Mouse (Mus musculus) cerebellum, adult 11-12 months (tissue): ENCODE measurements around the gene Camta1.
"Not testable (repeated sequence)": the region's sequence is repeated elsewhere in the genome, so short reads cannot be mapped to it uniquely, and the experiment has no call there.

Source experiments
- DNase-seq: peaks from one replicate; pipeline ENCODE4 v3.0.0; 2022

Camta1 gene

DNA sequence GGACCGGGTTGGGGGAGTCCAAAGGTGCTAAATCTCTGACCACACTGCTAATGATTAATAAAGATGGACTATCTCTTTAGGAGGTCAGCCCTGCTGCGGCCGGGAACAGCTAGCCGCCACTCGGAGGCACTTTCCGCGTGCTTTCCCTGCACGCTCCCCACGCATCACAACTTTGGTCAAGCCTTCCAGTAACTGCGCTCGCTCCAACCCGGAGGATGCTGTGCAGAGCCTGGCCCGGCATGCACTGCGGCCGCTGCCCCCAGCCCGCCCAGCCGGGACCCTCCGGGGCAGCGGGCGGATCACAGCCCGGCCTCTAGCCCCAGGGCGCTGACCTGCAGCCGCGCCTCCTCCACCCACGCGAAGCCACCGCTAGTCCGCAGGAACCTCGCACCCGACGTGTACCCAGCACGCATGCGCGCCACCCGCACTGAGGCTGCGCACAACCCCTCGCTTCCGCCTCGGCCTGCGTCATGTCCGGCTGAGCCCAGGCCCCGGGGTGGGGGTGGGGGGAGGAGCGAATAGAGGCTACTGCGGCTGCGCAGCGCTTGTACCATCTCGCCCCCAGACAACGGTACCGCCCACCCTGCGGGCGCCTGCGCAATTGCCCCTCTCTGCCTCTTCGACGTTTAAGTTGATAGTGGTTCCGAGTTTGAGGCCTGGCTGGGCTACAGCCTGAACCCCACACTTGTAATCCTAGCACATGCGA, 952.1 kb downstream of the Camta1 start:
- peak; percentile 99 for DNase-seq

DNA sequence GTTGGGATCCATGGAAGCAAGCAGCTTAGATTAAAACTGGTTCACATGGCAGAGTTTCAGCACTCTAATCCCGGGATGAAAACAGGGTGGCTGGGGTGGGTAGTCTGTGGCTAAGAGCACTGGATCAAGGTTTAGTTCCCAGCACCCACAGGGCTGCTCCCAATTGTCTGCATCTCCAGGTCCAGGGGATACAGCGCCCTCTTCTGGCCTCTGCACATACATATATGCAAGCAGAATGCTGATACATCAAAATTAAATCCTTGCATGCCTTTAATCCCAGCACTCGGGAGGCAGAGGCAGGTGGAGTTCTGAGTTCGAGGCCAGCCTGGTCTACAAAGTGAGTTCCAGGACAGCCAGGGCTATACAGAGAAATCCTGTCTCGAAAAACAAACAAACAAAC, 953.2 kb downstream of the Camta1 start:
- DNase-seq = peak; percentile 42

DNA sequence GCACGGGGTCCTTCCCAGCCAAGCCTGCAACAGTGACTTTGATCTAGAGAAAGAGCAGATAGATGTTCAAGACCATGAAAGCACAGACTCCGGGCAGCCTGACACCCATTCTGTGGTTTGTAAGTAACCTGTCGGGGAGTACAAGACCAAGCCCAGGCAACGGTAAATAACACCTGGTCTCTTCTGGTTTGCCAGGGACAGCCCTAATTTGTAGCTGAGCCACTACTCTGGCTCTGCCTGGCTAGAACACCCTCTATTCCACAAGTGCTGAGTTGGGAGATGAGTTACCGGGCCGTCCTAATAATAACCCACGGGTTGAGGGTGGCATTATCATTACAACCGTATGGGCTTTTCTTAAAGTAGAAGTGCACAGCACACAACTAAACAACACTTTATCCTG, 954.6 kb downstream of the Camta1 start:
- peak; percentile 10 for DNase-seq

DNA sequence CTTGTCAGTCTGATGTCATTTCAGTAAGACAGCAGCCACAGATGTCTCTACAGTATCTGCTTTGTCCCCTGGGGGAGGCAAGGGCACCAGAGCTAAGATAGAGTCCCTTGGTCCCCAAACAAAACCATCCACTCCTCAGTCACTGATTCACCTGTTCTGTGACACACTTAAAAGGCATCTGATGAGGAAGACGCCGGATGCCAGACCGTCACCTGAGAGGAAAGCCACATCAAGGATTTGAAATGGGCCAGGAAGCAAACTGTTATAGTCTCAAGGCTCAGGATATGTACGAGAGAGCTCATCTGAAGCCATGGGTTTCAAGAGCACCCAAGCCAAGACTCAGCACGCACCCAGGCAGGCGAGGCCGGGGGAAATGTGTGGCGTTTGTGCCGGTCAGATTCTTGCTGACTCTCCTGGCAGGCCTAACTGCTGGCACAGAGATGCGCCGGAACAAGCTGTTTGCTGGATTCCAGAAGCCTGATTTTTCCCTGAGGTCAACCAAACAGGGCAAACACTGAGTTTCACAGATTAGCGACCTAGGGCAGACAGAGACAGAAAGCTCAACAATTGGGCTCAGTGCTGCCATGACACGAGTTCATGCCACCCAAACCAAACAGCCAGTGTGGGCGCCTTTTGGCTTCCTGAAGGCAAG, 958.5 kb downstream of the Camta1 start:
- DNase-seq = no peak

- DNase-seq = no peak
These were observed 959.6 kb downstream of the Camta1 start for GRCm38 (mm10) chr4:150902062-150902461.

- peak; percentile 62 for DNase-seq
These were observed 960.0 kb downstream of the Camta1 start for GRCm38 (mm10) chr4:150901651-150902050.

GRCm38 (mm10) chr4:150900486-150900885, 961.2 kb downstream of the Camta1 start:
- DNase-seq = no peak

- peak; percentile 23 for DNase-seq
These were observed 962.8 kb downstream of the Camta1 start for GRCm38 (mm10) chr4:150898716-150899365.

DNA sequence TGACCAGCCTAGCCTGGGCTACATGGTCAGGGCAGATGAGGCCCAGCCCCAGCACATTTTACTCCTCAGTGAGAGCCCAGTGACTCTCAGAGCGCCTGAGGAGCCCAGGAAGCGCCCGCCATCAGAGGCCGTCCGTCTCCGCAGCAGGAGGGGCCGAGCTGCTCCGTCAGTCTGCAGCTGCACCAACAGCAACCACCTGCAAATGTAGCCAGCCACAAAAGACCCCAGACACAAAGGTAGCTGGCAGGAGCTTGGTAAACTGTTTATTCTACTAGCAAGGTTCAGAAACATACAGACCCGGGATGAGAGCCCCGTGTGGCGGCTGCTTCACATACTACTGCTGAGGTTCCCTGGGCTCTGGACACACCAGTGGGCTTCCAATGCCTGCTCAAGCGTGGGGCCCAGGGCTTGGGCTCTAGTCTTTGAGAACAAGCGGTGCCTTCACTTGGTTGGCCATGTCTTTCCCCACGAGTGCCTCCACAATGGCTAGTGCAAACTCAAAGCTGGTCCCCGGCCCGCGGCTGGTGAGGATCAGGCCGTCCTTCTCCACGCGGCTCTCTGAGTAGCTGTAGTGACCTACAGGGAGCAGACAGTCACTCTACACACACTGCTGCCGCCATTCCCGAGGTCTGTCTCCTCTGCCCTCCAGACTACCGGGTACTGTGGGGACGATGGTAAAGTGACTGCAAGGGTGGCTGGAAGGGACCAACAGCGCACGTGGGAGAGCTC, 964.6 kb downstream of the Camta1 start:
- DNase-seq = no peak

DNA sequence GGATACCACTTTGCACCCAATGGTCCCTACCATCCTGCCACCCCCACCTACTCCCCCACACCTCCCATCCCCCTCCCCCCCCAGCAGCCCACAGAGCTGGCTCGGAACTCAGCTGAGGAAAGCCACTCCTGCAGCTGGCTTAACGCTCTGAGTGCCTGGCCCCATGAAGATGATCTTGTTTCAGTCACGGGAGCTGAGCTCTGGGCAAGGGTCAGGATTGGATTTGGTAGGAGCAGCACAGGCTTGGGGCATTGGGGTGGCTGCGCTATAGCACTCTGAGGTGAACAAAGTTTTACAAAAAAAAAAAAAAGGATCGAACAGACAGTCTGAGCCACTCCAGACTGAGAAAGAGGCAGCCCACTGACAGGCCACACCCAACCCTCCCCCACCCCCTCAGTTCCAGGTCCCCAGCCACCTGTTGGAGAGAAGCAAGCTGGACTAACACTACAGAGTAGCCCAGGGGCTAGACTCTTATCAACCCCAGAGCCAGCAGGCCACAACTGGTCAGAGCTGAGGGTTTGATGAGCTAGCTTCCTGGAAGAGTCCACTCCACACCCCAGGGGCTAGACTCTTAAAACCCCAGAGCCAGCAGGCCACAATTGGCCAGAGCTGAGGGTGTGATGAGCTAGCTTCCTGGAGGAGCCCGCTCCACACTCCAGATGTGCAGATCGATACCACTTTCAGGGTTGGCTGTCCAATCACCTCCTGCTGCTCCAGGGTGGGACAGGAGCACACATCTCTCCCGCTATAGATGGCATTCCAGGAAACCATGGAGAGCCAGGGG, 966.8 kb downstream of the Camta1 start:
- no peak for DNase-seq

- DNase-seq = no peak
These were observed 970.4 kb downstream of the Camta1 start for GRCm38 (mm10) chr4:150891308-150891707.

DNA sequence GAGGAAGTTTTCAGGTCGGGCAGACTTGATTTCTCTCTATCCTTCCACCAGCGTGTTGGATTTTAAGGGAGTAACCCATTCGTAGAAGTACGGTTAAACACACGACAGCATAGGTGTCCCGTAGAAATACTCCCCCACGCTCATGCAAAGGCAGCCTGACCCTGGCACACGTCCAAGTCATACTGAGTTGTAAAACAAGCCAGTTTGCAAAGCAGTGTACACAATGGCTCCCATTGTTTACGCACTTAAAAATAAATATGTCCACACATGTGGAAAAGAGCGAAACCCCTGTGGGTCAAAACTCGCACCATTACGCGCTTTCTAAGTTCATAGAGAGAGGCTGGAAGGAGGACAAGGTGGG, 971.7 kb downstream of the Camta1 start:
- DNase-seq = no peak

DNA sequence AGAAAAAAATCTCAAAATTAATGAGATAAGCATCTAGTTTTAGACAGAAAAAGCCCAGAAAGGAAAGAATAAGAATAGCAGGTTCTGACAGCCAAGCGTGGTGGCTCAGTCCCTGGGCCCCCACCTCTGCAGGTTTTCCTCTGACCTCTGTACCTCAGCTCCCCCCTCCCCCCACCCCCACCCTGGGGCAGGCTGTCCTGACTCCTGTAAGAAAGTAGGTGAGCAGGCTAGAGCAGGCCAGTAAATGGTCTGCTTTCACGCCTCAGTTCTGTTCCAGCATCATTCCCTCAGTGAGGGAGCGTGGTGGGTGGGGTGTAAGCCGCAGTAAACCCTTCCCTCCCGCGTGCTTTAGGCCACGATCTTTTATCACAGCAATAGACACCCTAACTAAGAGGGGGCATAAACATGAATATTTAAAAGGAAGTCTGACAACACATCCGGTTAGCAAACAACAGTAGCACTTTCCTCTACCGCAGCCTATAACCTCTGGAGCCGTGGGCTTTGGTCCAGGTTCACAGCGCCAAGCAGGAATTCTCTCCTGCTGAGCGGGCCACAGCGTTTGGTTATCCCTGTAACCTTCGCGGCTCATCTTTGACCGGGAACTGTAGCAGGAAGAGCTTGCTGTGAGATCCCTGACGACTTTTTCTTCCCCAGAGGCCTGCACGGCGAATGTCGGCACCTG, 972.3 kb downstream of the Camta1 start:
- no peak for DNase-seq

DNA sequence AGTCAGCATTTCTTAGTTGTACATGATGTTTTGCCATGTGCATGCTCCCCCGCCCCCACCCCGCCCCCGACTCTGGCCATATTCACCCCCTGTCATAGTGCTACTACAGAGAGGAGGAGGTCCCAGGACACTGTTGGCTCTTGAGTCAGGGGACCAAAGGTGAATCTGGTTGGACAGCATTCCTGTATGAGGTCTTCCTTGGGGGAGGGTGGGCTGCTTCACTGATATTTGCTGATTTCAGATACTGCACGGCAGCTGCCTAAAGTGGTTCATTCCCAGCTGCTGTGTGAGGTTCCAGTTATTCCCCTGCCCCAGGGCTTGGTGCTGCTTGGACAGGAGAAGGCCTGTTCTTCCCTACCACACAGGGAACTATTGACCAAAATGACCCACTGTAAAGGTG, 973.2 kb downstream of the Camta1 start:
- DNase-seq = no peak

DNA sequence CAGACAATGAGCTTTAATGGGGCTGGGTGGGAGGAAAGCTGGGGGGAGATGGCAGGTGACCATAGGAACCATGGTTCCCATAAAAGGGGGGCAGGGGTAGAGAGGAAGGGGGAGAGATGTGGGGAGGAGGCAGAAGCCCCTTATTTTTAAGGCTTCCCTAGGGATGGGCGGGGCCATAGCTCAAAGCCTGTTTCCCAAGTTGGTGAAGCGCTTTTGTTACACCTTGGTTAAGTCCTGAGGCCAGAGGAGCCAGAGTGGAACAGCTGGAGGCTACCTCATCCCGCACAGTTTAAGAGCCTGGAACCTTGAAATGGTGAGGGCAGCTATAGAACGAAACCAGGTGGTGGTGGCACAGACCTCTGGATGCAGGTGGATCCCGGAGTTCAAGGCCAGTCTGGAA, 973.8 kb downstream of the Camta1 start:
- no peak for DNase-seq

- no peak for DNase-seq
These were observed 979.0 kb downstream of the Camta1 start for GRCm38 (mm10) chr4:150882632-150883031.

GRCm38 (mm10) chr4:150880364-150880763, 981.3 kb downstream of the Camta1 start:
- no peak for DNase-seq

GRCm38 (mm10) chr4:150879631-150880030, 982.0 kb downstream of the Camta1 start:
- DNase-seq = no peak

DNA sequence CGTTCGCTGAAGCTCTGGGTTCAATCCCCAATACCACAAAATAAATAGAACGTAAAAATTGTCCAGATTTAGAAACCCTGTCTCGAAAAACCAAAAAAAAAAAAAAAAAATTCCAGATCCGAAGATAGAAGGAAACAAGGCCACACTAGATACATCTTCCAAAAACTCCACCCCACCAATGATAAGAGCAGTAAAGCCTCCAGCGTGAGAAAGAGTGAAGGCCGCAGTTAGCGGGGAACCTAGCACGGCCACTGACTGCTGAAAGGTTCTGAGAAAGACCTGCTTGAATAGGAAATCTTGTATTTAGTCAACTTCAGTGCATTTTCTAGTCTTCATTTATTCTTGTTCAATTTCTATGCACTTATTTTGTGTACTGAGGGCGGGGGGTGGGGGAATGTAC, 986.3 kb downstream of the Camta1 start:
- no peak for DNase-seq

DNA sequence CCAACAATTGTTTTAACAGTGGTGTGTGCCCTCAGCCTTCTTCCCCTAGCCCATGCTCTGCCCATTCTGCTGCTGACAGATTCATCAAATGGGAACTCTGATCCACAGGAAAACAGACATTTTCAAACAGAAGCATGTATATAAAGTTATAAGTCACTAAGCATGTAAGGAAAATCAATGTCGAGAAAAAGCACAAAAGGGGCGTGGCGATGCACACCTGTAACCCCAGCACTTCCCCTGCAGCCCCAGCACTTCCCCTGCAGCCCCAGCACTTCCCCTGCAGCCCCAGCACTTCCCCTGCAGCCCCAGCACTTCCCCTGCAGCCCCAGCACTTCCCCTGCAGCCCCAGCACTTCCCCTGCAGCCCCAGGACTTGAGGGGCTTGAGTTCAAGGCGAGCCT, 987.3 kb downstream of the Camta1 start:
- not testable (repeated sequence) for DNase-seq

DNA sequence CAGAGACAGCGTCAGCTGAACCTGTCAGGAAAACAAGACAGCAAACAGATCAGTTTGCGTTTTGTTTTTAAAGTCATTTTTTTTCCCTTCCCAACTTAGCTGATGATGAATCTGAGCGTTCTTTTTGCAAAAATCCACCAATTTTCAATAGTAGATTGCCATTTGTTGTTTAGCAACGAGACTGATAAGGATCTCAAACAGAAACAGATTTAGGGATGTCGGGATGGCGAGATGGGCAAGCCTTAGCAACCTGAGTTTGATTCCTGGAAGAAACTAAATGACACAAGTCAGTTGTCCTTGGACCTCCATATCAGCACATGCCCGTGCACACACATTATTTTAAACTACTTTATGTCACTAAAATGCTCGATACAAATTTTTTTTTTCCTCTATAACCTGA, 989.0 kb downstream of the Camta1 start:
- DNase-seq = no peak

DNA sequence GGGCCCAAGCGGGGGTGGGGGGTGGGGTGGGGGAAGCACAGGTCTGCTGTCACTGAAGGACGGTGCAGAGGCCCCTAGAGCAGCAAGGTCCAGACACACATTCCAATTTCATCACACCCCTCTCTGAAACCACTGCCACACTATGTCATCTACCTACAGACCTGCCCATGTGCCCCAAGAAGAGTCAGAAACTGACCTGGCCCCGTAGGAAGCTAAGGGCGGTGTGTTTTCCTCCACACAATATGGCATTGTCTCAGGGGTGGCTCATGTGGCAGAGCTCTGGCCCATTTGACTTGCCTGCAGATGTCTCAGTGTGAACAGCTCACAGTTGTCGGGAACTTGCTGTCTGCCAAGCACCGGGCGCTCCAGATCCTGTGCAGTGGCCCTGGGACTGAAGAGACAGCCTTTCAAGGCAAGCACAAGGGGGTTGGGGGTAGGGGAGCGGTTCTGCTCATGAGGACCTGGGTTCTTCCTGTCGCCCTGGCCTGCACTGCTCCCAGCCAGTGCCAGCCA, 989.5 kb downstream of the Camta1 start:
- DNase-seq = no peak
